Mouse (Mus musculus) G1E-ER4 (cell line): ENCODE results near the gene Cib4. TPM values are rescaled to one million over a fixed set of nuclear protein-coding genes. Genes with fewer than 3 reads are reported as not detected.

ENCODE experiments used
- GATA1 ChIP-seq: IDR thresholded peaks from one replicate; pipeline ENCODE4 v1.8.0; 2012; ENCODE audit warnings: low read length, inconsistent platforms
- polyA plus RNA-seq: library from polyadenylated mRNA; stranded (reverse); fragments of >175 nt; gene quantifications from 2 replicates; pipeline ENCODE4 v1.2.3, GENCODE M21; 2012

Cib4 gene
- polyA plus RNA-seq, 1 experiment, result not detected

DNA sequence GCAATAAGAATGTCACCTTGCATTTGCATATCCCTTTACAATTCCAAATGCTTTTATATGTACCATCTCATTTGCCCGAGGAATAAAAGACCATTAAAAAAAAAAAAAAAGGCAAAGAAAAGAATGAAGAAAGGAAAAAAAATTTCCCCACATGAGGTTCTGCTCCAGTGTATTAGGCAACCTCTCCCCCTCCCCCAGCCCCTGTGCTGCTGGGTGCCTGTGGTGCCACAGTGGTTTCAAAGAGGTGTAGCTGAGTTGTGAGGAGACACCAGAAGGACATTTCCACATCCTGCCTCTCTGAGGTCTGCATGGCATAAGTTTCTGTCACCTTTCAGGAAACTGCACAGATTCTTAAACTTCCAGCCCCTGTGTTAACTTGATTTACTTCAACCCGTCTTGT lies 3.0 kb upstream of the Cib4 start:
- TF ChIP-seq GATA1, result no peak

DNA sequence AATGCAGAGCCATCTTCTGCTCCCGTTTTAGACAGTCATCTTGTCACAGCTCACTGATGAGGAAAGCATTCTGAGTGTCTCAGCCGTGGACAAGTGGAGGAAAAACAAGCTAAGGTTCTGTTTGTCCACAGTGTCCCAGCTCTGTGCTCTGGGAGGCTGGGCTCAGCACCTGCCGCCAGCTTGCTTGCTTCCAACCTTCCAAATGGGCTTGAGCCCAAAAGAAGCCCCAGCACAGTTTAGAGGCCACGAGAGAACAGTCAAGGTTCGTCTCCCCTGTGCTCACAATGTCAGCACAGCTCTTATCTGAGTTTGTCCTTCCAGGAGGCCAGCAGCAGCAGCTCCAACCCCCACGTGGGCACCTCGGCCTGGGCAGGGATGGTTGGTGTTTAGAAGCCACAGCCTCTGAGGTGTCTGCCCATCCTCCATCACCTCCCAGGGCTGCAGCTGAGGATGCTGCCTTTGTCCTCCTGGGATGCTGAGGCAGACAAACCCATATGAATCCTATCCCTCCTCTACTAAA lies 9.5 kb downstream of the Cib4 start:
- no peak for TF ChIP-seq GATA1

DNA sequence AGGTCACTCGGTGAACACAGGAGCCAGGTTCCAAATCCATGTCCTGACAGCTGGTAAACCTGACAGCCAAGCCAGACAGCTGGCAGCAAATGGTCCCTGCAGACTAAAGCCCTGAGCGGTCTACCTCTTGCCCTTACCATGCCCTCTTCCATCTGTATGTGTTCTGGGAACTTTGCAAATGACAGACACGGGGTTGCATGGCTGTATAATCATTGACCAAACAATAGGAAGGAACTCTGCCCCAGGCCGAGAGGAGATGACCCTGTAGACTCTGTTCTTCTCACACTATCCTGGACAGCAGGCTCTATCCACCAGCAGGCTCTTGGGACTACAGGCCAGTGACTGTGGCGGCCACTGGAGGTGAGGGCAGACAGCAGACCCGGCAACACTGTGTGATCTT lies 11.0 kb downstream of the Cib4 start:
- TF ChIP-seq GATA1, result no peak

- TF ChIP-seq GATA1, result no peak
These were observed 16.7 kb downstream of the Cib4 start for GRCm38 (mm10) chr5:30528906-30529305.

GRCm38 (mm10) chr5:30527129-30527528 lies 18.5 kb downstream of the Cib4 start:
- no peak for TF ChIP-seq GATA1

DNA sequence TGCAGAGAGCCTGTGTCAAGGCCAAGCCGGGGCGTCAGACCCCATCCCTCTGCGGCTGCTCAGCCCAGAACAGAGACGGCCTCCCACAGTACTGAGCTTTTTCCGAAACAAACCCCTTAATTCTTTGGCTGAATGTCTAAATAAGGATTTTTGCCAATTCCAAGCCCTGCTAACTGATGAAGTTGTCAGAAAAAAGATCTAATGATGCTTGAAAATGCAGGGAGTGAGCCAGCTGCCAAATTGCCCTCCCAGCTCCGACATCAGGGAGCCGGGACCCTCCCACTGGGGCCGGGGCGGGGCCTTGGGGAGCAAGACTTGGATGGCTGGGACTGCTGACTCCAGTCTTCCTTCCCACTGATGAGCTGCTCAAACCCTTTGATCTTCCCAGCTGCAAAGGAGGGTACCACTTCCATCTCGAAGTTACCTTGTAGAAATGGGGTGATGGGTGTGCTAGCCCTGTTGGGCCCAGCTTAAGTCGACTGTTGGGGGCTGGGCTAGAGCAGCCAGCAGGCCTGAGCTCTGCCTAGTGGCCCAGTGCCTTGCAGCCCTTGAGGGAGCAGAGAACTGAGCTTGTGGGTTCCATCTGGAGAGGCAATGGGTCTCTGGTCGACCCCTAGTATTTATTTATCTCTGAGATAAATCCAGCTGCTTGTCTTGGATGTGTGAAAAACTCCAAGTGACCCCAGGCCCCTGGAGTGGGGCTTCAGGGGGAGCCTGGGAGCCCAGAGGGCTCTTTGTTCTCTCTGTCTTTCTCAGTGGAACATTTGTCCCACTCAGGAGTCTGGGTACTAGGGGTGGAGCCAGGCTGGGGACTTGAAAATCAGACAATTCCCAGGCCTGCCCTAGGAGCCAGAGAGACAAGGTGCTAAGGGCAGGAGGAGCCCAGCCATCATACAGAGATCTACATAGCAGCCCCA lies 19.5 kb downstream of the Cib4 start:
- TF ChIP-seq GATA1, result no peak

DNA sequence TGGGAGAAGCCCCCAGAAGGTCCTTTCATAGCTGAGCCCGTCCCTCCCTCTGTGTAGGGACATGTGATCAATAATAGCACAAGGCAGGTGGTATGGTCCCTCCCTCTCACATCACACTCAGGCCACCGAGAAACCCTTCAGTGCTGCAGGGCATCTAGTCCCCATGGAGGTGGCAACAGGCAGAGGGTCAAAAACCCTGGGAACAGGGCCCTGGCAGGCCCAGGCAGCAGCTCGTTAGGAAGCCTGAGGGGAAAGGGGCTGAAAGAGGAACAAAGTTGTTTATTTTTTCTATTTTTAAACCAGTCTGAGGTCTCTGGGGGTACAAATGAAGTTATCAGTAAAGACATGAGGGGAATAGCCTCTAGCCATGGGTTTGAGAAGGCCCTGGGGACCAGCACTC lies 21.4 kb downstream of the Cib4 start:
- no peak for TF ChIP-seq GATA1

DNA sequence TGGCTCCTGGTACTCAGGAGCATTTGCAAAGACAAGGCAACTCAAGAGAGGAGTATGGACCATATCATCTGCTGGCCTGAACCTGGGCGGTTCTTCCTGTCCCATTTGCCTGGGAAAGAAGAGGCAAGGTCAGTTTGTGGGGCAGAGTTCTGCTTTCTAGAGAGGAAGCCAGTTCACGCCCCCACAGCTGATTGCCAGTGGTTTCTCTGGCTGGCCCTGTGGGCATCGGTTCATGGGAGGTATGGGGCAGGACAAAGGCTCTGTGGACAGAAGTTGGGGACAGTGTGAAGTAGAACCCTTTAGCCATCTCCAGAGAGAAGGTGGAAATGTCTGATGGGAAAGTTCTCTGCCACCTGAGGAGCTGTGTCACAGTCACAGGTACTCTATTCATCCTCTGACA lies 22.5 kb downstream of the Cib4 start:
- no peak for TF ChIP-seq GATA1

- no peak for TF ChIP-seq GATA1
These were observed 23.2 kb downstream of the Cib4 start for GRCm38 (mm10) chr5:30522406-30522805.

- no peak for TF ChIP-seq GATA1
These were observed 25.4 kb downstream of the Cib4 start for GRCm38 (mm10) chr5:30520214-30520732.

- TF ChIP-seq GATA1, result no peak
These were observed 26.1 kb downstream of the Cib4 start for GRCm38 (mm10) chr5:30519494-30519893.

DNA sequence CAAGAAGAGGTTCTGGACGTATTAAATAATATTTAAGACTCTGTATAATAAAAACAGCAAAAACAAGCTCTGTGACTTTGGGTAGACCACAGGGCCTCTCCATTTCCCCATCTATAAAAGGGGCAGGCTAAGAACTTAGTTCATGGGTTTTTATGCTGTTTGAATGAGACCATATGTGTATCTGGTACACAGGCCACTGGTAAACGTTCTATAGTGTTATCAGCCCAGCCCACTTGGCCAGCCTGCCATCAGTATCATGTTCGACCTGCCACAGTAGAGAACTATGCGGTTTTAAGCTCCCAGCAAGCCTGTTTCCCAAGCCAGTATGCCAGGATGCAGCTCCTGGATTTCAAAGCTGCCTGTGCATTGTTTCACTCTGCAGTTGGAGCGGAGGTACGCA lies 27.1 kb downstream of the Cib4 start:
- TF ChIP-seq GATA1, result no peak

DNA sequence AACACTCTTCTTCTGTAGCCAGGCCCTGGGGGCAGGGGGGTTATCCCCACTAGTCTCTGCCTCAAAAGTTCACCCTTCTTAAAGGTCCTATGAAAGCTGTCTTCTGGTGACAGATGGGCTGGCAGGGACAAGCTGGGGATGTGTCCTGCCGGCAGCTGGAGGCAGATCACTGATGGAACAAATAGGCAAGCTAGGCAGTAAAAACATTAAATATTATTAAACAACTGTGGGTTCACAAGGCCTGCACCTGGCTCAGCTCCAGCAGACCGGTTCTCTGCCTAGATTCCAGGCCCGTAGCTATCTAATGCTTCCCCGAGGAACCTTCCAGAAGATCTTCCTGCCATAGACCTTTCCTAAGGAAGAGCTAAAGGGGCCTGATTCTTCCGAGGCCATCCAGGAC lies 27.5 kb downstream of the Cib4 start:
- no peak for TF ChIP-seq GATA1

DNA sequence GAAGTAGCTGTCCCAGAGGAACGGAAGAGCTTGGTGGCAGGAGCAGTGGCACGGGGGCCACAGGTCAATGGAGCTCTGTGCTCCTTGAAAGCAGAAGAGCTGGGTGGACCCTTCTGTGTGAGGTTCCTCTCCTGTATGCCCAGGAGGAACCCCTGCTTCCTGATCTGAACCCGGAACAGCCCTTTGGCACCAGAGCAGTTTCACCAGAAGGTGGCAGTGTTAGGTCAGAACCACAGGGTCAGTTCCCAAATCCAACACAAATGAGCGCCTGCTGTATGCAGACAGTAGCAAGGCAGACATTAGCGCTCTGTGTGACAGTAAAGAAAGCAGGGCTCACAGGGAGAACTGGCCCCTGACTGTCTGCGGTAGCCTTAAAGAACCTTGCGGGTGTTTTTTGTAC lies 29.3 kb downstream of the Cib4 start:
- no peak for TF ChIP-seq GATA1

DNA sequence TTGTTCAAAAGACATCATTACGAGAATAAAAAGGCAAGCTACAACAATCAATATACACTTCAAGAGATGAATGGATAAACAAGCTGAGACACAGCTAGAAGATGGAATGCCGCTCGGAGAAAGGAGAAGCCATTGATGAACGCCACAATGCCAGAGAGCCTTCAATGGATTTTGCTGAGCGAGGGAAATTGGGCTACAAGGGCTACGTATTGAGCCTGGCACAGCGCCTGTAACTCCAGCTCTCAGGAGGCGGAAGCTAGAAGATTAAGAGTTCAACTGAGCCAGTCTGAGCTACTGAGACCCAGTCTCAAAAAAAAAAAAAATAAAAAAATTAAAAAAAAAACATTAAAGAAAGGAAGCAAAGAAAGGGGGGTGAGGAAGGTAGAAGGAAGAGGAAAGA lies 32.5 kb downstream of the Cib4 start:
- TF ChIP-seq GATA1, result no peak

DNA sequence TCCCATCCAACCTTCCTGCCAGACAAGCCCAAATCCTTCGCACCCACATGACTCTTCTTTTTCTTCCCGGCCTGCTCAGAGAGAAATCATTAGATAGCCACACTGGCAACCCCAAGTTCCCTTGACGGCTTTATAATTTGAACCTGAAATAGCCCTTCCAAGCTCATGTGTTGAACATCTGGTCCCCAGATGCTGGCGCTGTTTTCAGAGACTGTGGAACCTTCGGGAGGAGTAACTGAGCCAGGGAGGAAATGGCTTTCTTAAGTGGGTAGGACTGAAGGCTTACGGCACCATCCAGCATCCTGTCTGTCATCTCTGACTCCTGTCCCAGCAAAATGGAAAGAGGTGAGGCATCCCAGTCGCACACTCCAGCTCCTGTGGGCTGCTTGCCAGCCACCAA lies 48.3 kb downstream of the Cib4 start:
- no peak for TF ChIP-seq GATA1

GRCm38 (mm10) chr5:30496821-30497220 lies 48.8 kb downstream of the Cib4 start:
- TF ChIP-seq GATA1, result no peak
